In genomic region chr11:96790681-96791080, GRCm38 (mm10) we compare ENCODE assay signal across 9 mouse cellular contexts. TPM values are rescaled to one million over a fixed set of nuclear protein-coding genes. Genes with fewer than 3 reads are reported as not detected.
DNase-seq lines count a peak whose midpoint lies in the region; ATAC-seq and TF ChIP-seq lines count a peak whose summit lies in the region.
"Had no signal": no experiment of that assay in that cellular context is flagged by ENCODE, and none has a peak within 500 bp of the region (broad histone marks: within the 10 kb centered on the region; RNA-seq: fewer than 3 reads in every experiment).

No protein-coding gene starts in this region.

- H3K4me2 ChIP-seq in forebrain, embryonic 12.5 days = peak overlapping the region; percentile 94
- peak overlapping the region; percentile 76 for H3K4me2 ChIP-seq in limb, embryonic 15.5 days

- H3K9me3 ChIP-seq in forebrain, embryonic 12.5 days = no peaks in the 10 kb centered on the region
- no peaks in the 10 kb centered on the region for H3K9me3 ChIP-seq in limb, embryonic 15.5 days

- peak overlapping the region; percentile 84 for H3K4me3 ChIP-seq in C2C12 (ENCODE audit: insufficient read depth, poor library complexity, severe bottlenecking)
- H3K4me3 ChIP-seq in forebrain, embryonic 12.5 days (replicated peaks) = peak overlapping the region; percentile 97
- peak overlapping the region; percentile 97 for H3K4me3 ChIP-seq in limb, embryonic 15.5 days

- no peak for ATAC-seq in forebrain, embryonic 12.5 days (ENCODE audit: low FRiP score)
- ATAC-seq in limb, embryonic 15.5 days (ENCODE audit: insufficient number of reproducible peaks, low FRiP score, low TSS enrichment, low read depth) = no peak

- no peak overlapping the region for H3ac ChIP-seq in C2C12 (ENCODE audit: control insufficient read depth, insufficient read length, low read depth)

- H3K79me3 ChIP-seq in C2C12 (ENCODE audit: low read depth) = peaks cover 50% of the 10 kb centered on the region

- H3K9ac ChIP-seq in forebrain, embryonic 12.5 days = peak overlapping the region; percentile 97
- H3K9ac ChIP-seq in limb, embryonic 15.5 days = no peak overlapping the region

- 13% methylated on average over 1 of the region's 1 CpGs for WGBS in forebrain, embryonic 12.5 days
- 14% methylated on average over 1 of the region's 1 CpGs for WGBS in limb, embryonic 15.5 days

- no peaks in the 10 kb centered on the region for H3K27me3 ChIP-seq in C2C12 (ENCODE audit: control insufficient read depth, insufficient read depth, insufficient read length)
- no peaks in the 10 kb centered on the region for H3K27me3 ChIP-seq in forebrain, embryonic 12.5 days
- no peaks in the 10 kb centered on the region for H3K27me3 ChIP-seq in limb, embryonic 15.5 days

- peaks cover 34% of the 10 kb centered on the region for H3K4me1 ChIP-seq in forebrain, embryonic 12.5 days
- H3K4me1 ChIP-seq in limb, embryonic 15.5 days = peaks cover 16% of the 10 kb centered on the region

- no peak overlapping the region for H3K27ac ChIP-seq in forebrain, embryonic 12.5 days
- H3K27ac ChIP-seq in limb, embryonic 15.5 days = no peak overlapping the region

- no peak for TF ChIP-seq CTCF in C2C12 (IDR thresholded peaks at IDR 0.05; ENCODE audit: control insufficient read depth, insufficient read depth, insufficient read length)

- H3K79me2 ChIP-seq in C2C12 (ENCODE audit: control insufficient read depth, insufficient read depth) = peaks cover 73% of the 10 kb centered on the region

- intact Hi-C loops in left cerebral cortex, postnatal 4 days (cut with DNase I) = no loop called here

- peaks cover 25% of the 10 kb centered on the region for H3K36me3 ChIP-seq in C2C12 (ENCODE audit: control insufficient read depth, insufficient read depth)
- peaks cover 13% of the 10 kb centered on the region for H3K36me3 ChIP-seq in forebrain, embryonic 12.5 days (replicated peaks)
- H3K36me3 ChIP-seq in limb, embryonic 15.5 days = 0 out of 2 replicates have a peak, but pooled peaks cover 4% of the 10 kb centered on the region

- peak; percentile 60 for DNase-seq in 3T3-L1 (ENCODE audit: low read depth, low spot score)
- no peak for DNase-seq in left cerebral cortex, postnatal 4 days
- no peak for DNase-seq in c-Kit-positive CD71-positive TER-119-positive erythroid progenitor cells, embryonic 14.5 days (ENCODE audit: low spot score)
- DNase-seq in right cerebral cortex, postnatal 10 days (ENCODE audit: low spot score in 2 of 2) = no peak
- no peak for DNase-seq in layer of hippocampus, postnatal 10 days (ENCODE audit: low spot score in 2 of 2)
- DNase-seq: adrenal gland, postnatal 10 days had no signal

TF ChIP-seq in C2C12, 6 proteins besides CTCF, POLR2A, EP300 and RAD21:
- no peak for TF ChIP-seq MYOD1 (IDR thresholded peaks at IDR 0.05; ENCODE audit: control insufficient read depth, insufficient read length, low read depth)
- TF ChIP-seq USF1 (IDR thresholded peaks at IDR 0.05; ENCODE audit: low read depth) = no peak
- TF ChIP-seq CEBPB (IDR thresholded peaks at IDR 0.05; ENCODE audit: low read depth) = no peak
- TF ChIP-seq MYOG (IDR thresholded peaks at IDR 0.05; ENCODE audit: control insufficient read depth, extremely low read depth, insufficient read length) = no peak
- TF ChIP-seq FOSL1 (IDR thresholded peaks at IDR 0.05; ENCODE audit: insufficient read depth, low read length, poor library complexity, severe bottlenecking) = no peak
- no peak for TF ChIP-seq MAX (IDR thresholded peaks at IDR 0.05)

RNA-seq across cellular contexts. Expression of gene Cbx1, which starts 1.8 kb away (rescaled TPM):
- 43.8 TPM for polyA plus RNA-seq in C2C12 (2012; fragmentation: generic; extraction: Trizol)
- 168 and 172 TPM in 2 replicates for polyA plus RNA-seq in forebrain, embryonic 12.5 days (2016; fragmentation: Nextera tagmentation; extraction: Ambion mirVana)
- 89.3 and 101 TPM in 2 replicates for polyA plus RNA-seq in limb, embryonic 15.5 days (2015; fragmentation: Nextera tagmentation; extraction: Ambion mirVana)
- total RNA-seq in left cerebral cortex, postnatal 4 days (2021) = 10 to 100 TPM; 79.3 to 79.5 TPM
- 10 to 100 TPM; 56.3 to 61.8 TPM for total RNA-seq in layer of hippocampus, postnatal 10 days (2021)

RNA-seq across cellular contexts. Expression of gene Snx11, which starts 13.3 kb away (rescaled TPM):
- polyA plus RNA-seq in C2C12 (2012; fragmentation: generic; extraction: Trizol) = 17.6 TPM
- 31.0 and 40.3 TPM in 2 replicates for polyA plus RNA-seq in forebrain, embryonic 12.5 days (2016; fragmentation: Nextera tagmentation; extraction: Ambion mirVana)
- 20.9 and 22.1 TPM in 2 replicates for polyA plus RNA-seq in limb, embryonic 15.5 days (2015; fragmentation: Nextera tagmentation; extraction: Ambion mirVana)
- 10 to 100 TPM; 46.3 to 50.4 TPM for total RNA-seq in left cerebral cortex, postnatal 4 days (2021)
- 10 to 100 TPM; 43.1 to 49.0 TPM for total RNA-seq in layer of hippocampus, postnatal 10 days (2021)

RNA-seq across cellular contexts. Expression of gene Nfe2l1, which starts 39.1 kb away (rescaled TPM):
- polyA plus RNA-seq in C2C12 (2012; fragmentation: generic; extraction: Trizol) = 89.3 TPM
- 72.8 and 76.0 TPM in 2 replicates for polyA plus RNA-seq in forebrain, embryonic 12.5 days (2016; fragmentation: Nextera tagmentation; extraction: Ambion mirVana)
- polyA plus RNA-seq in limb, embryonic 15.5 days (2015; fragmentation: Nextera tagmentation; extraction: Ambion mirVana) = 75.6 and 81.1 TPM in 2 replicates
- total RNA-seq in left cerebral cortex, postnatal 4 days (2021) = 100 to 1,000 TPM; 108 to 115 TPM
- total RNA-seq in layer of hippocampus, postnatal 10 days (2021) = 100 to 1,000 TPM; 183 to 193 TPM

RNA-seq across cellular contexts. Expression of gene Copz2, which starts 59.0 kb away (rescaled TPM):
- polyA plus RNA-seq in C2C12 (2012; fragmentation: generic; extraction: Trizol) = 29.0 TPM
- 22.9 and 27.8 TPM in 2 replicates for polyA plus RNA-seq in forebrain, embryonic 12.5 days (2016; fragmentation: Nextera tagmentation; extraction: Ambion mirVana)
- polyA plus RNA-seq in limb, embryonic 15.5 days (2015; fragmentation: Nextera tagmentation; extraction: Ambion mirVana) = 203 and 213 TPM in 2 replicates
- total RNA-seq in left cerebral cortex, postnatal 4 days (2021) = 1 to 10 TPM; 4.1 to 5.9 TPM
- 1 to 10 TPM; 4.2 to 5.6 TPM for total RNA-seq in layer of hippocampus, postnatal 10 days (2021)
